Mouse (Mus musculus): ENCODE measurements around the gene Snrnp70. TPM values are rescaled to one million over a fixed set of nuclear protein-coding genes. Genes with fewer than 3 reads are reported as not detected.

Gene Snrnp70
- polyA plus RNA-seq, 1 experiment = 1,386 TPM

DNA sequence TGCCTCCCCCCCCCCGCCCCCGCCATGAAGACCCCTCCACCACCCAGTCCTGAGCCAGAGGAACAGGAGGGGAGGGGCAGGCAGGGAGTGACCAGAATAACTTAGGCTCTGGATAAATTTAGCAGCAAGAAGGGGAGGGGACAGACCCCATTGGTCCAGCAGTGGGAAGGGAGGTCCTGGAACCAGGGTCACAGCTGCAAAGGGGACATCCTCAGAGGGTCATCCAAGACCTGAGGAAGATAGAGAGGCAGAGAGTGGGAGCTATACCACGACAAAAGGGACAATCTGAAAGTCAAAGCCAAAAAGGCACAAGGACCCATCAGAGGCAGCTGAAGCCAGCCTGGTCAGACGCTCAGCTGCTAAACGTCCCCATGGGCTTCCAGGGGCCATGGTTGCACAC is 60.5 kb downstream of the Snrnp70 start, which contains the start of gene Hrc:
Hrc (plus strand) TSS at position 235 of the 400 bp plus-strand sequence.
- no peak for TF ChIP-seq GATA1 (IDR thresholded peaks at IDR 0.05; ENCODE audit: low read length)

DNA sequence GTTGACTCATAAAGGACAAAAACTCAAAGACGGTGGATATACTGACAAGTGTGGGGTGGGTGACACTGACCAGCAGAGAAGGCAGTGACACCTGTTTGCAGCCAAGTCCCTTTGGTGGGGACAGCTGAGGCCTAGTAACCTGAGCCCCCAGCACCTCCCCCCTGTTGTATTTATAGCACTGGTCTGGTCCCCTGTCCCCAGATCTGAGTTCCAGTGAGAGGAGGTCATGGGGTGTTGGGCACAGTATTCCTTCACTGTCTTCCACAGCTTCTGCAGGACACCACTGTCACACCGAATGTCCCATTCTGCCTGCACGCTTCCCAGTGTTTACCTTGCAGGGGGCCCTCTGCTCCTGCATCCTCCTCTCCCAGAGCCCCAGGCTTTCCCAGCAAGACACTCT is 60.9 kb downstream of the Snrnp70 start:
- TF ChIP-seq GATA1 (IDR thresholded peaks at IDR 0.05; ENCODE audit: low read length) = no peak

DNA sequence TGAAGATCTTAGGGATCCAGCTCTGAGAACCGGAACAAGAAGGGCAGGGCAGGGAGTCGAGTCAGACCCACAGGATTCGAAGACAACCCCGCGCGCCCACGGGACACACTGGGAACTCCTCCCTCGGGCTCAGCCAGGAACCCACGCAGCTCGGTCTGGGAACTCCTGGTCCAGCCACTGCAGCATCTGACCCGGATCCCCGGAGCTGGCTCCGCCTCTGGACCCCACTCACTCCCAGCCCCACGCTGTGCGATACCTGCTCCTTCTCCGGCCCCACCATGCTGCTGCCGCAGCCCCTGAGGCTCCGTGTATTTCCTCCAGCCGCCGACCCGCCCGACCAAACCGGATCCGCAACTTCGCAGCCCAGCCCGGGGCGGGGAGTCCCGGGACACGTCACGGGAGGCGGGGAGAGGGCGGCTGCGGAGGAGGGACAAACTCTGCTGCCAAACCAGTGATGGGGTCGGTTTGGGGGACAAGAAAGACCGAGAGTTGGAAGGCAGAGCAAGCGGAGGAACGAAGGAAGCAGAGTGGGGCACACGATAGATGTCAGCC is 62.0 kb downstream of the Snrnp70 start, which contains the start of gene Trpm4:
Trpm4 (minus strand) TSS at position 350 of the 552 bp plus-strand sequence.
- TF ChIP-seq GATA1 (IDR thresholded peaks at IDR 0.05; ENCODE audit: low read length) = no peak

DNA sequence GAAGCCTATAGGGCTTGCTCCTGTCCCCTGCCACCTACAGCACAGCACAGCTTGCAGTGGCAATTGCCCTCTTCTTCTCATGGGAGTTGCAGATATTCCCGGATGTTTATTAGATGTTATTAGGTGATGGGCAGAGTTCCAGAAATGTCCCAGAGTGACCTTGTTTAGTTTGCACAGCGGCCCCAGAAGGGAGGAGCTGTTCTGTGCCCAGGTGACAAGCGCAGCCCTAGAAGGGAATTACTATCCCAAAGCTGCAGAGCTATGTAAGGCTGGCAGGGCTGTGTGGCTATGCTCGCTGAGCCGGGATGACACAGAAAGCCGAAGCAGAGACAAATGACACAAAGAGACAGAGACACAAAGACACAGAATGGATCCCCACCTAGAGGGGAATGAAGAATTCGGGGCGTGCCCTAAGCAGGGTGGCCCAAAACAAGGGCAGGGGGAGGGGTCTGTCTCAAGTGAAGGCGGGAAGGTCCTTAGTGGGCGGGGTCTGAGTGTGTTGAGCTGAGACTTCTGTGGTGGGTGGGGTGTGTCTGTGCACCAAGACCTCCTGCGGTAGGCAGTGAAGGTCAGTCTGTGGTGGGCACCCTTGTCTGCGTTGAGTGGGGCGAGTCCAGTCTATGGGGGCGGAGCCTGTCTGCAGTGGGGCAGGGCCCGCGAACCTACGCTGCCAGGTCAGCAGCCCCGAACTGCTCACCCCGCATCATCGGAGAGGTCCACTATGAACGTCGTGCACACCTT is 62.7 kb downstream of the Snrnp70 start:
- no peak for TF ChIP-seq GATA1 (IDR thresholded peaks at IDR 0.05; ENCODE audit: low read length)

DNA sequence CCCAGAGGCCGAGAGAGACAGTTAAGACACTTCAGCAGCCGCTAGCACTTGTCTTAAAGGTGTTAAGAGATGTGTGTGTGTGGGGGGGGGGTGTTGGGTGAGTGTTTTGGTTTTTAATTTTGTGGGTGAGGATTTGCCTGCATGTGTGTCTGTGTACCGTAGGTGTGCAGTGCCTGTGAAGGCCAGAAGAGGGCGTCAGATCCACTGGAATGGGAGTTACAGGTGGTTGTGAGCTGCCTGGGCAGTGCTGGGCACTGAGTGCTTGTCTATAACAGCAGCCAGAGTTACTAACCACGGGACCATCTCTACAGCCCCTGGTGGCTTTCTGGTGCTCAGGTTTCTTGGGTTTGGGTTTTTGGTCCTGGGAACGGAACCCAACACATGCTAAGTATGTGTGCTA is 64.0 kb downstream of the Snrnp70 start:
- no peak for TF ChIP-seq GATA1 (IDR thresholded peaks at IDR 0.05; ENCODE audit: low read length)

DNA sequence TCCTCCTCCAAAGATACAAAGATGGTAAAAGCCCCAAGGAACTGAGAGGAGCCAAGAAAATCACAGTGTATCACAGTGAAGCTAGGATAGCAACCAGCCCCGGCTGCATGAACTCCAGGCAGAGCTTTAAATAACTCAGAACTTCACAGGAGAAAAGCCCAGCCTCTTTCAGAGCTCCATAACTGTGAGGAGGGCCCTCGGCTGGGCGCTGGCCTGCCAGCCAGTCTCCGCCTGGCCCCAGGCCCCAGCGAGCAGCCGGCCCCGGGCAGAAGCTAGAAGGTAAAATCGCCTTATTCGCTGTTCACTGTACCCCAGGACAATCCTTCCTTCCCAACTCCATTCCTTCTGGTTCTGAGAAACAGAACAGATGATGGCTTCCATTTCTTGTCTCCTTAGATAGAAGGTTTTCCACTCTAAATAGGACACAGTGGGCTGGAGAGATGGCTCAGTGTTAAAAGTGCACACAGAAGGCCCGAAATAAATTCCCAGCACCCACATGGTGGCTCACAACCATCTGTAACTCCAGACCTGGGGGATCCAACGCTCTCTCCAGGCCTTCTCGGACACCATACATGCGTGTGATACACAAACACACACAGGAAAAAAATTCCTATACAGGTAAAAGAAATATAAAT is 66.6 kb downstream of the Snrnp70 start:
- no peak for TF ChIP-seq GATA1 (IDR thresholded peaks at IDR 0.05; ENCODE audit: low read length)

Other genes starting within 250 kb of the Snrnp70 start
- gene Pih1d1, start 241.4 kb downstream of the Snrnp70 start, polyA plus RNA-seq (2012) = 93.6 and 96.2 TPM in 2 replicates
- 150 and 154 TPM in 2 replicates for gene Aldh16a1, start 241.2 kb downstream of the Snrnp70 start, polyA plus RNA-seq (2012)
- gene Slc17a7, start 231.8 kb downstream of the Snrnp70 start, polyA plus RNA-seq (2012) = 0.06 and 0.09 TPM in 2 replicates
- not detected in 2 replicates for gene Gfy, start 216.2 kb downstream of the Snrnp70 start, polyA plus RNA-seq (2012)
- gene Pth2, start 214.7 kb downstream of the Snrnp70 start, polyA plus RNA-seq (2012) = not detected in 2 replicates
- gene Ccdc155, start 190.8 kb downstream of the Snrnp70 start, polyA plus RNA-seq (2012) = not detected in 2 replicates
- gene Dkkl1, start 183.6 kb downstream of the Snrnp70 start, polyA plus RNA-seq (2012) = 0.13 TPM in 1 of 2 replicates, not detected in the other
- gene Tead2, start 180.0 kb downstream of the Snrnp70 start, polyA plus RNA-seq (2012) = not detected in 2 replicates
- gene Cd37, start 156.6 kb downstream of the Snrnp70 start, polyA plus RNA-seq (2012) = 96.2 and 133 TPM in 2 replicates
- gene Slc6a16, start 154.7 kb downstream of the Snrnp70 start, polyA plus RNA-seq (2012) = not detected in 2 replicates
- not detected in 2 replicates for gene Slc6a21, start 118.2 kb downstream of the Snrnp70 start, polyA plus RNA-seq (2012)
- gene Trpm4, start 62.0 kb downstream of the Snrnp70 start, polyA plus RNA-seq (2012) = 0.13 and 0.19 TPM in 2 replicates
- not detected in 2 replicates for gene Hrc, start 60.5 kb downstream of the Snrnp70 start, polyA plus RNA-seq (2012)
- gene Ppfia3, start 28.7 kb downstream of the Snrnp70 start, polyA plus RNA-seq (2012) = 5.9 and 6.4 TPM in 2 replicates
- 3.0 and 3.6 TPM in 2 replicates for gene Lin7b, start 25.2 kb downstream of the Snrnp70 start, polyA plus RNA-seq (2012)
- not detected in 2 replicates for gene Kcna7, start 9.9 kb upstream of the Snrnp70 start, polyA plus RNA-seq (2012)
- gene Ntf5, start 18.0 kb upstream of the Snrnp70 start, polyA plus RNA-seq (2012) = 0.03 and 0.04 TPM in 2 replicates
- not detected in 2 replicates for gene Lhb, start 25.1 kb upstream of the Snrnp70 start, polyA plus RNA-seq (2012)
- 28.8 TPM in 2 replicates for gene Gys1, start 39.1 kb upstream of the Snrnp70 start, polyA plus RNA-seq (2012)
- 887 and 1,231 TPM in 2 replicates for gene Ruvbl2, start 42.4 kb upstream of the Snrnp70 start, polyA plus RNA-seq (2012)
- 11,844 and 12,759 TPM in 2 replicates for gene Ftl1, start 64.1 kb upstream of the Snrnp70 start, polyA plus RNA-seq (2012)
- 407 and 498 TPM in 2 replicates for gene Bax, start 71.2 kb upstream of the Snrnp70 start, polyA plus RNA-seq (2012)
- 1.7 and 2.0 TPM in 2 replicates for gene Tulp2, start 86.1 kb upstream of the Snrnp70 start, polyA plus RNA-seq (2012)
- not detected in 2 replicates for gene Gm45808, start 91.1 kb upstream of the Snrnp70 start, polyA plus RNA-seq (2012)
- gene Dhdh, start 93.1 kb upstream of the Snrnp70 start, polyA plus RNA-seq (2012) = 0.29 and 0.49 TPM in 2 replicates
- 1,038 and 1,233 TPM in 2 replicates for gene Nucb1, start 114.7 kb upstream of the Snrnp70 start, polyA plus RNA-seq (2012)
- gene Ppp1r15a, start 130.5 kb upstream of the Snrnp70 start, polyA plus RNA-seq (2012) = 87.1 and 135 TPM in 2 replicates
- gene Plekha4, start 130.6 kb upstream of the Snrnp70 start, polyA plus RNA-seq (2012) = 1.2 and 1.8 TPM in 2 replicates
- 10.6 and 11.5 TPM in 2 replicates for gene Hsd17b14, start 159.2 kb upstream of the Snrnp70 start, polyA plus RNA-seq (2012)
- 83.5 and 192 TPM in 2 replicates for gene Bcat2, start 174.4 kb upstream of the Snrnp70 start, polyA plus RNA-seq (2012)
- not detected in 2 replicates for gene Fgf21, start 219.7 kb upstream of the Snrnp70 start, polyA plus RNA-seq (2012)
- not detected in 2 replicates for gene Fut1, start 221.5 kb upstream of the Snrnp70 start, polyA plus RNA-seq (2012)
- 0.11 and 0.14 TPM in 2 replicates for gene Izumo1, start 226.1 kb upstream of the Snrnp70 start, polyA plus RNA-seq (2012)
- 1.2 and 1.6 TPM in 2 replicates for gene Rasip1, start 231.7 kb upstream of the Snrnp70 start, polyA plus RNA-seq (2012)
- gene Mamstr, start 244.2 kb upstream of the Snrnp70 start, polyA plus RNA-seq (2012) = not detected in 2 replicates

Data from G1E-ER4 (cell line).